Mouse (Mus musculus): ENCODE results near the gene Nr5a1. TPM values are rescaled to one million over a fixed set of nuclear protein-coding genes. Genes with fewer than 3 reads are reported as not detected.

Nr5a1 gene
- polyA plus RNA-seq, 1 experiment from 2014 or later = 0.33 TPM

- Histone ChIP-seq H3K27me3 (ENCODE audit: poor library complexity, severe bottlenecking) (peaks cover 16% of the 10 kb centered on the region; the same call in 1 of the 2 replicates), H3K4me1 (peaks cover 8% of the 10 kb centered on the region), H3K27ac (no peak overlapping the region), H3K9me3 (no peaks in the 10 kb centered on the region), H3K4me3 (no peak overlapping the region), H3K36me3 (replicated peaks) (no peaks in the 10 kb centered on the region)
- WGBS = 7% methylated on average over 1 of the region's 1 CpGs
- no peak for DNase-seq (ENCODE audit: extremely low spot score, low spot score)
Observed at GRCm38 (mm10) chr2:38661398-38661797, 52.9 kb downstream of the Nr5a1 start.

- Histone ChIP-seq H3K4me3 (peak overlapping the region; percentile 51), H3K4me1 (peaks cover 8% of the 10 kb centered on the region), H3K27ac (peak overlapping the region; percentile 77), H3K27me3 (ENCODE audit: poor library complexity, severe bottlenecking) (peaks cover 16% of the 10 kb centered on the region; the same call in 1 of the 2 replicates), H3K36me3 (replicated peaks) (no peaks in the 10 kb centered on the region), H3K9me3 (no peaks in the 10 kb centered on the region)
- under 1% methylated on average over 25 of the region's 25 CpGs for WGBS
- DNase-seq (ENCODE audit: extremely low spot score, low spot score) = peak; percentile 83
Observed at GRCm38 (mm10) chr2:38658338-38658836, 56.0 kb downstream of the Nr5a1 start.

DNA sequence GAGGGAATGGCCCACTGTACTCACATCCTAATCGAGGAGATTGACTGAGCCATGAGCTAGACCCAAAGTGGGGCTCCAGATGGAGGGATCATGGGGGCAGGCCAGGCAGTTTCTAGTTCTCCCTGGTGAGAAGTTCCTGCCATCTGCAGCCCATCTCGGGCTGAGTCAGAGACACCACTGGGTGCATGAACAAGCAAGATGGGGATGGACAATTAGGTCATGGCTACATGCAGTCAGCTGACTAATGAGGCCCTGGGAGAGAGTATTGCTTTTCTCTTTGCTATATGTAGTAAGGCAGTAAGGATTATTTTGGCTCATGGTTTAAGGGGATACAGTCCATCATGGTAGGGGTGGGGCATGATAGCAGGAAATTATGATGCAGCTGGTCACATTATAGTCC lies 60.6 kb downstream of the Nr5a1 start:
- DNase-seq (ENCODE audit: extremely low spot score, low spot score) = no peak
- no peaks in the 10 kb centered on the region for H3K9me3 ChIP-seq
- H3K36me3 ChIP-seq (replicated peaks) = no peaks in the 10 kb centered on the region
- WGBS = 88% methylated on average over 2 of the region's 2 CpGs
- no peak overlapping the region for H3K27ac ChIP-seq
- peaks cover 8% of the 10 kb centered on the region for H3K4me1 ChIP-seq
- H3K27me3 ChIP-seq (ENCODE audit: poor library complexity, severe bottlenecking) = peaks cover 16% of the 10 kb centered on the region; the same call in 1 of the 2 replicates
- H3K4me3 ChIP-seq = no peak overlapping the region

GRCm38 (mm10) chr2:38653293-38653619 lies 61.1 kb downstream of the Nr5a1 start:
- 92% methylated on average over 5 of the region's 5 CpGs for WGBS
- Histone ChIP-seq H3K27me3 (ENCODE audit: poor library complexity, severe bottlenecking) (peaks cover 16% of the 10 kb centered on the region; the same call in 1 of the 2 replicates), H3K4me3 (no peak overlapping the region), H3K9me3 (no peaks in the 10 kb centered on the region), H3K4me1 (peaks cover 5% of the 10 kb centered on the region), H3K27ac (no peak overlapping the region), H3K36me3 (replicated peaks) (no peaks in the 10 kb centered on the region)
- DNase-seq (ENCODE audit: extremely low spot score, low spot score) = no peak

GRCm38 (mm10) chr2:38652565-38653292 lies 61.6 kb downstream of the Nr5a1 start:
- Histone ChIP-seq H3K27me3 (ENCODE audit: poor library complexity, severe bottlenecking) (peaks cover 14% of the 10 kb centered on the region; the same call in 1 of the 2 replicates), H3K36me3 (replicated peaks) (no peaks in the 10 kb centered on the region), H3K4me1 (peaks cover under 1% of the 10 kb centered on the region), H3K27ac (no peak overlapping the region), H3K9me3 (no peaks in the 10 kb centered on the region), H3K4me3 (no peak overlapping the region)
- WGBS = 79% methylated on average over 10 of the region's 10 CpGs
- no peak for DNase-seq (ENCODE audit: extremely low spot score, low spot score)

- Histone ChIP-seq H3K36me3 (replicated peaks) (no peaks in the 10 kb centered on the region), H3K27me3 (ENCODE audit: poor library complexity, severe bottlenecking) (peaks cover 8% of the 10 kb centered on the region; the same call in 1 of the 2 replicates), H3K4me3 (no peak overlapping the region), H3K27ac (no peak overlapping the region), H3K4me1 (peaks cover 4% of the 10 kb centered on the region; the same call in 1 of the 2 replicates), H3K9me3 (no peaks in the 10 kb centered on the region)
- DNase-seq (ENCODE audit: extremely low spot score, low spot score) = no peak
- 88% methylated on average over 7 of the region's 7 CpGs for WGBS
Observed at GRCm38 (mm10) chr2:38652098-38652497, 62.2 kb downstream of the Nr5a1 start.

DNA sequence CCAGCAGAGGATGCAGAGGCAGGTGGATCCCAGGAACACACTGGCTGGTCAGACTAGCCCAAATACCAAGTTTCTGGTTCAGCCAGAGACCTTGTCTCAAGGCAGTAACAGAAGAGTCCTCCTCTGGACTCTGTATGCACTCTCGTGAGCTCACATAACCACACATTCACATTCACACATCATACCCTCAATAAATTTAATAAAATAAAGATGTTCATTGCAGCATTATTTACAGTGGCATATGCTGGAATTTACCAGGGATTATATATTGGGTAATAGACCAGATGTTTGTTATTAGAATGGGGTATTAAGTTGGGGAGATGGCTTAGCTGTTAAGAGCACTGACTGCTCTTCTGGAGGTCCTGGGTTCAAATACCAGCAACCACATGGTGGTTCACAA lies 64.0 kb downstream of the Nr5a1 start:
- no peak for DNase-seq (ENCODE audit: extremely low spot score, low spot score)
- H3K36me3 ChIP-seq (replicated peaks) = no peaks in the 10 kb centered on the region
- 95% methylated on average over 1 of the region's 1 CpGs for WGBS
- H3K27ac ChIP-seq = no peak overlapping the region
- no peaks in the 10 kb centered on the region for H3K27me3 ChIP-seq (ENCODE audit: poor library complexity, severe bottlenecking)
- no peaks in the 10 kb centered on the region for H3K9me3 ChIP-seq
- peaks cover 5% of the 10 kb centered on the region; the same call in 1 of the 2 replicates for H3K4me1 ChIP-seq
- H3K4me3 ChIP-seq = no peak overlapping the region

DNA sequence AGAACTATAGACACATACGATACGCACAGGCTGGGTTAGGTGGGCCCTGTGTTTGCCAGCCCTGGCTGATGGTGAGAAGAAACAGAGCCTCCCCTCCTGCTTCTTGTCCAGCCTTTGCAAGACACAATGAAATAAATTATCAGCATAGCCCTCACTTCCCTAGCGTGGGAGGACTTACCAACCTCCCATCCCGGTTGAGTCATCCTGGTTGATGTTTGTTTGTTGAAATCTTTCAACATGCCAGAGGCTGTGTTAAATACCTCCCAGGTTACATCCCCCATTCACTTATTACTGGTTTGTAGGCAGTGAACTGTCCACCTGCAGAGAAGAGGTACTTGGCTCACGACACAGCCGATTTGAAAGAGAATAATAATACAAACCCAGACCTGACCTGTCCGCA lies 66.7 kb downstream of the Nr5a1 start:
- 91% methylated on average over 7 of the region's 7 CpGs for WGBS
- Histone ChIP-seq H3K36me3 (replicated peaks) (no peaks in the 10 kb centered on the region), H3K27ac (no peak overlapping the region), H3K9me3 (no peaks in the 10 kb centered on the region), H3K4me3 (no peak overlapping the region), H3K4me1 (peaks cover 18% of the 10 kb centered on the region), H3K27me3 (ENCODE audit: poor library complexity, severe bottlenecking) (no peaks in the 10 kb centered on the region)
- no peak for DNase-seq (ENCODE audit: extremely low spot score, low spot score)

DNA sequence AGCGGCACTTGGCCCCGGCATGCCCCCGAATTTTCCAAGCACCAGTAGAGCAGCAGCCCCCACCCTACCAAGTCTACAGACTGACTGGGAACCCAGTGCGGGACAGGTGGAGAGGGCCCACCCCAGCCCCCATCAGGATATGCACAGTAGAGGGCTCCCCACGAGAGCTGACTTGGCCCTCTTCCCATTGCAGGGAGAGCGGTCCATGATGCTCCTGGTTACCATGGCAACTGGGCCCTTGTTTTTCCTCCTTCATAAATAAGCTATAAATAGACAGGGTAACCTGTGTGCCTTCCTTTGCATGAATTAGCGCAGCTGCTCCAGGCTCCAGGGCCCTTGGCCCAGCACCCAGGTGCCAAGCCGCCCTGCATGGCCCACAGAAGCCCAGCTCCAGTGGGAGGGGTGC lies 67.1 kb downstream of the Nr5a1 start:
- Histone ChIP-seq H3K27me3 (ENCODE audit: poor library complexity, severe bottlenecking) (no peaks in the 10 kb centered on the region), H3K36me3 (replicated peaks) (peaks cover 2% of the 10 kb centered on the region; the same call in 1 of the 2 replicates), H3K27ac (no peak overlapping the region), H3K4me3 (no peak overlapping the region), H3K9me3 (no peaks in the 10 kb centered on the region), H3K4me1 (peaks cover 23% of the 10 kb centered on the region)
- 75% methylated on average over 8 of the region's 8 CpGs for WGBS
- DNase-seq (ENCODE audit: extremely low spot score, low spot score) = no peak

GRCm38 (mm10) chr2:38645936-38646335 lies 68.4 kb downstream of the Nr5a1 start:
- Histone ChIP-seq H3K36me3 (replicated peaks) (peaks cover 14% of the 10 kb centered on the region), H3K27ac (no peak overlapping the region), H3K9me3 (no peaks in the 10 kb centered on the region), H3K4me1 (peaks cover 27% of the 10 kb centered on the region), H3K27me3 (ENCODE audit: poor library complexity, severe bottlenecking) (no peaks in the 10 kb centered on the region), H3K4me3 (no peak overlapping the region)
- peak; percentile 68 for DNase-seq (ENCODE audit: extremely low spot score, low spot score)
- 1% methylated on average over 3 of the region's 3 CpGs for WGBS

DNA sequence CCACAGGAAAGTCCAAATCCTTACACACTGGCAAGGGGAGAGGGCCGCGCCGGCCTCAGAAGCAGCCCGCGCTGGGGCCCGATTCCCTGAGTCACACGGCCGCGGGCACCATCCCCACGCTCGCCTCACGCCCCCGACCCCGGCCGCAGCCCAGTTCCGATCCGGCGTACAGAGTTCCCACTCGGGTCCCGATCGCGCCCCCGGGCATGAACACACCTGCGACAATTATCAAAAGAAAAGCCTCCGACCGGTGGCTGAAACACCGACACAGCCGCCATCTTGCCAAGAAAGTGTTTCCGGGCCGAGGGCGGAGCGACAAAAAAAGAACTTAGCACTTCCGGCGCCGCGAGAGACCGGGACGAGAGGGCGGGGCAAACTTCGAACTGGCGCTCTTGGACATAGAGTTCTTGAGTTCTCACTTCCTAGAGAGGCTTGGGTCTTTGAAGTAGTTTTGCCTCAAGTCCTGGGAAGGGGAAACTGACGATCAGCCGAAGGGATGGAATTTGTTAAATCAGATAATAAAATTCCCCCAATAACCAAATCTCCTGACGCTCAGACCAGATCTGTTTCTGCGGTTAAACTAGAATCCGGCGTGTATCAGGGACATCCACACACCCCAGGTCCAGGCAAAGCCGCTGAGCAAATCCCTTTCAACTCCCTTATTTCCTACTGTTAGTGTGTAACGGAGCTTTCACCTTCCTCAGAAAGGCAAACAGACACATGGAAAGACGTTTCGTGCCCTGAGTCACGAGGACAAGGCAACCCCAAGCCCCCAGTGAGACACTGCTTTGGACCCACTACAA lies 70.5 kb downstream of the Nr5a1 start, which contains the start of gene Psmb7:
TSS of gene Psmb7 (minus strand) at position 463 of the 803 bp plus-strand sequence.
- Histone ChIP-seq H3K27ac (peak within 1 kb of the TSS; percentile 94), H3K9me3 (no peaks in the 10 kb centered on the region)

More for the DNA sequence above, 70.5 kb downstream of the Nr5a1 start, which contains the start of gene Psmb7:
- peaks cover 27% of the 10 kb centered on the region for H3K4me1 ChIP-seq
- H3K27me3 ChIP-seq (ENCODE audit: poor library complexity, severe bottlenecking) = no peaks in the 10 kb centered on the region
- H3K4me3 ChIP-seq = peak within 1 kb of the TSS; percentile 86
- peaks cover 34% of the 10 kb centered on the region for H3K36me3 ChIP-seq (replicated peaks)
- WGBS = 2% methylated on average over 52 of the region's 52 CpGs
- peak; percentile 95 for DNase-seq (ENCODE audit: extremely low spot score, low spot score)
